Mouse (Mus musculus): ENCODE results near the gene Marcks.

DNA sequence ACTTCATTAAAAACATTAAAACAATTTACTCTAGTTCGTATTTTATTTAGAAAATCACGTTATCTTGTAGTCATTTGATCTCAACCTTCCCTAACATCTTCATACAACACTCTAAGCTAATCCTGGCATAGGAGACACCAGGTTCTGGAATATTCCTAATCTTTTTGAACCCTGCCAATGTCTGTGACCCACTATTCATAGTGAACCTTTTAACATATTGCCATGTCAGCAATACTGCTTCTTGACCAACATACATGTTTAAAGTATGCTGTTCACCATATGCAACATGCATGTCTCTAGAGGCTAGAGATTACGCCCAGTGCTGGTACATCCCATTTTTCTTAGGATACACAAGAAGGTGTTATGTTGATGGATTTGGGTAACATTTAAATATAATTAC, 9.1 kb downstream of the Marcks start:
- TF ChIP-seq CTCF (conservative IDR thresholded peaks at IDR 0.05 in 1 of 2, IDR thresholded peaks at IDR 0.05 in 1 of 2; ENCODE audit: low read depth in 2 of 2, low read length in 2 of 2) = no peak
- TF ChIP-seq ZNF384 (IDR thresholded peaks at IDR 0.05; ENCODE audit: low read depth, low read length) = no peak
- TF ChIP-seq RAD21 (IDR thresholded peaks at IDR 0.05; ENCODE audit: low read depth, low read length) = no peak
